Mouse (Mus musculus) stomach, embryonic 14.5 days (tissue): ENCODE measurements around the gene Atp8a2. TPM values are rescaled to one million over a fixed set of nuclear protein-coding genes. Genes with fewer than 3 reads are reported as not detected.

Experiments
- ATAC-seq: fragments of 200-750 bp; cut with Nextera tagmentation; 2 replicates; pipeline ENCODE4 v1.8.0; 2017; ENCODE audit warnings: low read depth, moderate TSS enrichment; ENCODE audit not compliant: insufficient number of reproducible peaks, insufficient read depth, low FRiP score
- H3K27ac ChIP-seq: fragments of 300-500 bp; sonication (generic); 2 replicates; pipeline ENCODE4 v1.5.1; 2014; ENCODE audit warnings: mild to moderate bottlenecking, low read length, moderate library complexity, mixed read lengths
- H3K27me3 ChIP-seq: fragments of 300-500 bp; sonication (generic); 2 replicates; pipeline ENCODE4 v1.6.1; 2014; ENCODE audit warnings: low read length, control low read depth, mixed read lengths; ENCODE audit not compliant: control insufficient read depth, insufficient read depth
- H3K36me3 ChIP-seq: fragments of 300-500 bp; sonication (generic); 2 replicates; pipeline ENCODE4 v1.6.1; 2014; ENCODE audit warnings: mild to moderate bottlenecking, control low read depth, low read length, moderate library complexity, mixed read lengths; ENCODE audit not compliant: control insufficient read depth, insufficient read depth
- H3K4me1 ChIP-seq: fragments of 300-500 bp; sonication (generic); 2 replicates; pipeline ENCODE4 v1.6.1; 2014; ENCODE audit warnings: low read length, control low read depth, mixed read lengths; ENCODE audit not compliant: control insufficient read depth, insufficient read depth
- H3K4me2 ChIP-seq: fragments of 300-500 bp; sonication (generic); replicated peaks from 2 replicates; pipeline ENCODE4 v1.6.1; 2014; ENCODE audit warnings: low read depth, low read length, control low read depth
- H3K4me3 ChIP-seq: fragments of 300-500 bp; sonication (generic); 2 replicates; pipeline ENCODE4 v1.5.1; 2014; ENCODE audit warnings: low read depth, low read length, control low read depth
- H3K9ac ChIP-seq: fragments of 300-500 bp; sonication (generic); replicated peaks from 2 replicates; pipeline ENCODE4 v1.6.1; 2014; ENCODE audit warnings: low read depth, mild to moderate bottlenecking, control low read depth, low read length, moderate library complexity, mixed read lengths
- H3K9me3 ChIP-seq: fragments of 300-500 bp; sonication (generic); 2 replicates; pipeline ENCODE4 v1.6.1; 2016; ENCODE audit warnings: low read depth, low read length, control low read depth; ENCODE audit not compliant: control insufficient read depth
- WGBS: fragments of 180-500 bp; shearing (Covaris S2); extraction: QIAGEN DNeasy Blood & Tissue Kit; methylation state at CpG from one replicate; pipeline ENCODE4 v1.1.7; 2014; 5-methylcytosine and 5-hydroxymethylcytosine counted together
- polyA plus RNA-seq: library from polyadenylated mRNA; unstranded; fragments of >200 nt; fragmentation: Nextera tagmentation; extraction: Ambion mirVana; gene quantifications from 2 replicates; pipeline ENCODE4 v1.2.1, GENCODE M21; 2014

The Atp8a2 gene
- polyA plus RNA-seq, 1 experiment from 2014 or later = 5.9 TPM

DNA sequence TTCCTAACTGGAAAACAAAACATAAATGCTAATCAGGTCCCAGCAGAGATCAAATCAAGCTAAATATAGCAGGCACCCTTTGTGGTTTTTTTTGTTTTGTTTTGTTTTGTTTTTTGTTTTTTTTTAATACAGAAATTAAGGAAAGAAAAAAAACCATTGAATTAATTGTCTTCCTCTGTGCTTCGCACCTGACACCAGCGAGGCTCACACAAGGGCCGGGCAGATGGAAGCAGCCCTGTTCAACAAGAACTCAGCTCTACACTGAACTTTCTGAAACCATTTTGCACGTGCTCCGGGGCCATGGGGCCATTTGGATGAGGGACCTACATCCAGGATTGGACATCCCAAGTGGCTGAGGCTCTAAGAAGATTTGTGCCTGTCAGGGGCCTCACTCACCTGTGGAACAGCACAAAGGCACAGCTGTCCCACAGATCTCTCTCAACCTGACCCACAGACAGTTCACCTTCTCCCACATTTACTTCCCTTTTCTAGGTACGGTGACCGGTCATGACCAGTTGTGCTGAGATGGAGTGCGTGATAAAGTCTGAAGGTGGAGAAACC, 459.2 kb downstream of the Atp8a2 start:
- no peaks in the 10 kb centered on the region for H3K27me3 ChIP-seq
- WGBS = 79% methylated on average over 8 of the region's 8 CpGs
- no peaks in the 10 kb centered on the region for H3K9me3 ChIP-seq
- ATAC-seq = no peak
- H3K27ac ChIP-seq = no peak overlapping the region
- H3K9ac ChIP-seq = no peak overlapping the region
- H3K4me2 ChIP-seq = no peak overlapping the region
- no peak overlapping the region for H3K4me3 ChIP-seq
- no peaks in the 10 kb centered on the region for H3K36me3 ChIP-seq
- H3K4me1 ChIP-seq = no peaks in the 10 kb centered on the region

DNA sequence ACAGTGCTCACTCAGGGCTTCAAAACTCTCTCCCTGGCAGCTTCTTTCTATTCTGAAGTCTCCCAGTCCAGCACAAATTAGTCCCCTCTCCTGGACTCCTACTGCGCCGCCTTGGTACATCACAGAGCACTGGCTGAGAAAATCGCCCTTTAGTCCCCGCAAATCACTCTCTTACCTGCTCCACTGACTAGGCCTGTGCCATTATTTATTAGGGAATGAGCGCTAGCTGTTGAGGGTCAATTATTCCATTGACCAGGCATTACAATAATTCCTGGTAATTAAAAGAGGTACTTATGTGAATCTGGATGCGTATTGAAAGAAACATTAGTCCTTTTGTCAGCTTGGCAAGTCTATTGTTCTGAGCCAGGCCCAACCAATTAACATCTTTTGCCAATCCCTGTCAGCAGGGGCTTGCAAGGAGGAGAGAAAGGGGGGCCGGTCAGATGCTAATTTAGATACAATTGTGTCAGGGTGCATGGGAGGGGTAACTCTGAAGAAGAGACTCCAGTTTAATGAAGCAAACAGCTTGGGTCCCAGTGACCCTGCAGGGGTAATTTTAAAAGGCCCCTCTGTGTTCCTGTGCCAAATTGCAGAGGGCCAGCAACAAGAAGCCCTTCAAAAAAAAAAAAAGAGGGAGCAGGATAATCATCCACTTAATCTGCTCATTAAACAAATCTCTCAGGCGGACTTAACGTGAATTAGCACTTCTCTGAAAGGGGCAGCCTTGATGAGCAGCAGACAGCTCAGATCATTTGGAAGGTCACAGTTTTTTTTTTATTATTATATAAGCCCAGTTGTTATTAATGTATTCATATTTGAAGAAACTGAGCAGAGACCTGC, 459.9 kb downstream of the Atp8a2 start:
- no peaks in the 10 kb centered on the region for H3K4me1 ChIP-seq
- no peaks in the 10 kb centered on the region for H3K27me3 ChIP-seq
- no peak overlapping the region for H3K27ac ChIP-seq
- 64% methylated on average over 9 of the region's 9 CpGs for WGBS
- no peak for ATAC-seq
- no peaks in the 10 kb centered on the region for H3K36me3 ChIP-seq
- H3K9ac ChIP-seq = no peak overlapping the region
- no peak overlapping the region for H3K4me2 ChIP-seq
- H3K9me3 ChIP-seq = no peaks in the 10 kb centered on the region
- H3K4me3 ChIP-seq = no peak overlapping the region

DNA sequence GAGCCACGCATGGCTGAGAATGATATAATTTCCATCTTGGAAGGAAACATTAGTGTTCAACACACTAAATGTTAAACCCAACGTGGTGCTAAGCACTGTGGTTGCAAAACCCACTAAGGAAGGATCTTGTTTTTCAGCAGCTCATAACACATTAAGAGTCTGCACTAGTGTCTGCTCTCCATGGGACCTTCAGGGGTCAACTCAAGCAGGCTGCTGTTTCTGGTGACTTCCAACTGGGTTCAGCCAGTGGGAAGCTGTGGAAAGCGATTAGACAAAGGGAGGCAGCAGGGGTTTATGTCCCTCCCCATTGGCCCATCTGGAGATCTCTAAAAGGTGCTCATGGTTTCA, 467.0 kb downstream of the Atp8a2 start:
- Histone ChIP-seq H3K27ac (no peak overlapping the region), H3K4me1 (no peaks in the 10 kb centered on the region), H3K4me2 (no peak overlapping the region), H3K27me3 (no peaks in the 10 kb centered on the region), H3K36me3 (no peaks in the 10 kb centered on the region), H3K9me3 (no peaks in the 10 kb centered on the region), H3K9ac (no peak overlapping the region), H3K4me3 (no peak overlapping the region)
- WGBS = 41% methylated on average over 3 of the region's 3 CpGs
- no peak for ATAC-seq

DNA sequence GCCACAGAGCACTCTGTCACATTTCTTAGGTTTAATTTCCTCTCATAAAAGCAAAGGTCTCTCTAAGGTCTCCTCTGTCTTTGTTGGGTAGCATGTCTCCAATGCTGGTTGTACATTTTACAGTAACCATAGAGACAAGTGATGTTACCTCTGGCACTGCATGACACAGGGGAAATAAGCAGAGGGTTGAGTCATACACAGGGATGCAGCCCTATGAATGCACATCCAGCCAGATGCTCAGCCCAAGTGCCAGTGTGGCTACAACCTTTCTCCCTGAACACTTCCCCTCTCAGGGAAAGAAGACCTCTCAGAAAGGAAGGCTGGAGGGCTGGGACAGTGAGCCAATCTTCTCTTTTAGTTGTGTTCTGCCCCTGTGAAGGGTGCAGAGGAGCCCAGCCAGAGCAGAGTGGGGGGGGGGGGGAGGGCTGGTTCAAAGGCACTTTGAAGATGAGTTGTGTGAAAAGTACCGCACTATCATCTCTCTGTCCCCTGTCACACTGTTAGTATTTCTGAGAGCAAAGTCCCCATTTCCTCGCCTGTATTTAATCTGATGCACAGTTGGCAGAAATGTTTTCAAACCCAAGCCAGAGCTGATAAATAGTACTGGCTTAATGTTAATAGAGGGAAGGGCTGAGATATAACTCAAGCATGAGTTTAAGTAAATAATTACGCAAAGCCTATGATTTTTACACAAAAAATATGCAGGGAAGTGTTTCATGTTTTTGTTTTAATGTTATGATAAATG, 467.5 kb downstream of the Atp8a2 start:
- Histone ChIP-seq H3K27ac (no peak overlapping the region), H3K36me3 (no peaks in the 10 kb centered on the region), H3K27me3 (no peaks in the 10 kb centered on the region), H3K4me1 (no peaks in the 10 kb centered on the region), H3K4me3 (no peak overlapping the region), H3K9ac (no peak overlapping the region), H3K9me3 (no peaks in the 10 kb centered on the region), H3K4me2 (no peak overlapping the region)
- no peak for ATAC-seq
- 41% methylated on average over 3 of the region's 3 CpGs for WGBS

- no peaks in the 10 kb centered on the region for H3K9me3 ChIP-seq
- H3K4me1 ChIP-seq = 0 out of 2 replicates have a peak, but pooled peaks cover 2% of the 10 kb centered on the region
- no peak overlapping the region for H3K4me2 ChIP-seq
- no peak overlapping the region for H3K27ac ChIP-seq
- no peak overlapping the region for H3K9ac ChIP-seq
- WGBS = 81% methylated on average over 4 of the region's 4 CpGs
- no peak for ATAC-seq
- H3K36me3 ChIP-seq = no peaks in the 10 kb centered on the region
- H3K27me3 ChIP-seq = no peaks in the 10 kb centered on the region
- no peak overlapping the region for H3K4me3 ChIP-seq
These were observed 470.0 kb downstream of the Atp8a2 start for GRCm38 (mm10) chr14:59727016-59727415.

GRCm38 (mm10) chr14:59723163-59723562, 473.8 kb downstream of the Atp8a2 start:
- 0 out of 2 replicates have a peak, but pooled peaks cover 3% of the 10 kb centered on the region for H3K4me1 ChIP-seq
- no peaks in the 10 kb centered on the region for H3K36me3 ChIP-seq
- no peak overlapping the region for H3K27ac ChIP-seq
- no peak overlapping the region for H3K9ac ChIP-seq
- no peak overlapping the region for H3K4me3 ChIP-seq
- no peak overlapping the region for H3K4me2 ChIP-seq
- WGBS = 81% methylated on average over 2 of the region's 2 CpGs
- H3K27me3 ChIP-seq = no peaks in the 10 kb centered on the region
- no peak for ATAC-seq
- H3K9me3 ChIP-seq = no peaks in the 10 kb centered on the region

GRCm38 (mm10) chr14:59721957-59722356, 475.0 kb downstream of the Atp8a2 start:
- Histone ChIP-seq H3K9me3 (no peaks in the 10 kb centered on the region), H3K27me3 (no peaks in the 10 kb centered on the region), H3K9ac (no peak overlapping the region), H3K4me1 (0 out of 2 replicates have a peak, but pooled peaks cover 3% of the 10 kb centered on the region), H3K27ac (no peak overlapping the region), H3K4me2 (no peak overlapping the region), H3K36me3 (no peaks in the 10 kb centered on the region), H3K4me3 (no peak overlapping the region)
- 56% methylated on average over 4 of the region's 4 CpGs for WGBS
- ATAC-seq = no peak

DNA sequence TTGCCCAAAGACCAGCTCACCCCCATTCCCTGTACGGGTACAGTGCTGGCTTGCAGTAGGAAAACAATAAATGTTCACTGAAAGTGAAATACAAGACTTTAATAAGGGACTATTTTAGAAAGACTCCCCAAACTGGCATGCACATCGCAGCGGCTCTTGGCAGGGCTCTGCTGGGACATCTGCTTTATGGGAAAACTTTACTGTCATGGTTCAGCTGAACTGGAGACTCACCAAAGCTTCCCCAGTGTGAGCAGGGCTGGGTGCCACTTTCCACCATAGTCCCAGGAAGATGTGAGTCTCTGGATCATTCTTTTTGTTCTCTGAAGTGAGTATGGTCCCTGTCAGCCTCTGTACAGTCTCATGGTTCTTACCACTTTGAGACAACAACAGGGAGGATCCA, 475.6 kb downstream of the Atp8a2 start:
- 84% methylated on average over 3 of the region's 3 CpGs for WGBS
- no peak for ATAC-seq

More for the DNA sequence above, 475.6 kb downstream of the Atp8a2 start:
- no peak overlapping the region for H3K4me2 ChIP-seq
- H3K36me3 ChIP-seq = no peaks in the 10 kb centered on the region
- H3K4me3 ChIP-seq = no peak overlapping the region
- H3K27me3 ChIP-seq = no peaks in the 10 kb centered on the region
- H3K9me3 ChIP-seq = no peaks in the 10 kb centered on the region
- H3K9ac ChIP-seq = no peak overlapping the region
- H3K4me1 ChIP-seq = 0 out of 2 replicates have a peak, but pooled peaks cover 3% of the 10 kb centered on the region
- H3K27ac ChIP-seq = no peak overlapping the region
